Mouse (Mus musculus) embryonic facial prominence, embryonic 14.5 days (tissue): ENCODE data around the gene Klhl25. TPM values are rescaled to one million over a fixed set of nuclear protein-coding genes. Genes with fewer than 3 reads are reported as not detected.
"Not testable (repeated sequence)": the region's sequence is repeated elsewhere in the genome, so short reads cannot be mapped to it uniquely, and the experiment has no call there.

Experiments
- ATAC-seq: fragments of 200-750 bp; cut with Nextera tagmentation; 2 replicates; pipeline ENCODE4 v1.8.0; 2017; ENCODE audit warnings: low read depth, moderate number of reproducible peaks, moderate TSS enrichment
- DNase-seq: peaks from one replicate; pipeline ENCODE4 v3.0.0-alpha.2; 2015; ENCODE audit warnings: low spot score
- H3K27ac ChIP-seq: fragments of 300-500 bp; sonication (generic); replicated peaks from 2 replicates; pipeline ENCODE4 v1.5.1; 2014; ENCODE audit warnings: low read depth, mild to moderate bottlenecking, low read length, moderate library complexity
- H3K27me3 ChIP-seq: fragments of 300-500 bp; sonication (generic); replicated peaks from 2 replicates; pipeline ENCODE4 v1.6.1; 2014; ENCODE audit warnings: low read length; ENCODE audit not compliant: control insufficient read depth, insufficient read depth
- H3K36me3 ChIP-seq: fragments of 300-500 bp; sonication (generic); 2 replicates; pipeline ENCODE4 v1.6.1; 2014; ENCODE audit warnings: low read length, mixed read lengths; ENCODE audit not compliant: control insufficient read depth, insufficient read depth
- H3K4me1 ChIP-seq: fragments of 300-500 bp; sonication (generic); 2 replicates; pipeline ENCODE4 v1.6.1; 2014; ENCODE audit warnings: antibody characterized with exemption, low read length; ENCODE audit not compliant: control insufficient read depth, insufficient read depth
- H3K4me2 ChIP-seq: fragments of 300-500 bp; sonication (generic); 2 replicates; pipeline ENCODE4 v1.6.1; 2014; ENCODE audit warnings: low read depth, mild to moderate bottlenecking, low read length, moderate library complexity, mixed read lengths
- H3K4me3 ChIP-seq: fragments of 300-500 bp; sonication (generic); 2 replicates; pipeline ENCODE4 v1.5.1; 2014; ENCODE audit warnings: low read depth, mild to moderate bottlenecking, low read length
- H3K9ac ChIP-seq: fragments of 300-500 bp; sonication (generic); 2 replicates; pipeline ENCODE4 v1.6.1; 2014; ENCODE audit warnings: low read depth, mild to moderate bottlenecking, low read length, moderate library complexity, mixed read lengths
- H3K9me3 ChIP-seq: fragments of 300-500 bp; sonication (generic); 2 replicates; pipeline ENCODE4 v1.6.1; 2016; ENCODE audit warnings: low read length; ENCODE audit not compliant: control insufficient read depth
- WGBS: fragments of 180-500 bp; shearing (Covaris S2); extraction: QIAGEN DNeasy Blood & Tissue Kit; methylation state at CpG from one replicate; pipeline ENCODE4 v1.1.7; 2014; 5-methylcytosine and 5-hydroxymethylcytosine counted together
- polyA plus RNA-seq: library from polyadenylated mRNA; unstranded; fragments of >200 nt; fragmentation: Nextera tagmentation; extraction: Ambion mirVana; gene quantifications from 2 replicates; pipeline ENCODE4 v1.2.1, GENCODE M21; 2014

Gene Klhl25
- polyA plus RNA-seq, 1 experiment from 2014 or later = 20.1 TPM

GRCm38 (mm10) chr7:75913952-75914351, 65.8 kb downstream of the Klhl25 start:
- 3% methylated on average over 7 of the region's 7 CpGs for WGBS
- ATAC-seq = peak; percentile 91
- H3K4me2 ChIP-seq = no peak overlapping the region
- no peaks in the 10 kb centered on the region for H3K4me1 ChIP-seq
- H3K27ac ChIP-seq = no peak overlapping the region
- DNase-seq = peak; percentile 89
- H3K4me3 ChIP-seq = no peak overlapping the region
- no peak overlapping the region for H3K9ac ChIP-seq
- no peaks in the 10 kb centered on the region for H3K9me3 ChIP-seq
- H3K27me3 ChIP-seq = 0 out of 2 replicates have a peak, but pooled peaks cover 3% of the 10 kb centered on the region
- H3K36me3 ChIP-seq = no peaks in the 10 kb centered on the region

DNA sequence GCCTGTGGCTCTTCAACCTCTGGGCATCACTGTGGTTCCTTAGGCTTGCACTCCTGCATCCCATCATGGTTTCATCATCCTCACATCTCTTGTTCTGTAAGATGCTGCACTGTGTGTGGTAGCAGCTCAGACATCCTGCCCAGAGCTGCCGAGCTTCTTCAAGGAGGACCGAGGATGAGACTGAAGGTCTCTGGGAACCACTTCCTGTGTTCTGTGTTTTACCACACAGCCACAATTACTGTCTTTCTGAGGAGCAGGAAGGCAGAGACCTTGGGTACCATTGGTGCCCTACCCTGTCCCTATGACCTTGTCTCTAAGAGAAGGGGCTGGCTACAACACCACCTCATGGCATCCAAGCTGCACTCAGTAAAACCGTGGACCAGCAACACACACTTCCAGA, 67.4 kb downstream of the Klhl25 start:
- not testable (repeated sequence) for H3K27me3 ChIP-seq, H3K27ac ChIP-seq, H3K9ac ChIP-seq, H3K4me1 ChIP-seq, H3K36me3 ChIP-seq, ATAC-seq, H3K9me3 ChIP-seq, H3K4me3 ChIP-seq, H3K4me2 ChIP-seq, DNase-seq
- 83% methylated on average over 3 of the region's 3 CpGs for WGBS

DNA sequence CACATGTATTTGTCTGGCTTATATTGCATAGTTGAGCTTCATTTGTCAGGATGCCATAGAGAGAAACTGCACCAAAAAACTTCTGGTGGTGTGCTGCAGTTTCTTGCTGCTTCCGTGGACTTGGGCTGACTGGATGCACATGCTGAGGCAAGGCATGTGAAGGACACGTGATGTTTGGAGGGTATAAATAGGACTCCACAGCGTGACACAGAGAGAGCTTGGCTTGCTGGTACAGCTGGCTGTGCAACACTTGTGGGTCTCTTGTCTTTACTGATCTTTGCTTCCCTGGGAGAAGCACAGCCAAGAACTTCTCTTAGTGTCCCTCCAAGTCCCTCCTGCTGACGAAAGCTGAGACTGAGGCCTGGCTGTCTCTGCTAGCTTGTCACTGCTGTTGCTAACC, 69.6 kb downstream of the Klhl25 start:
- no peaks in the 10 kb centered on the region for H3K9me3 ChIP-seq
- ATAC-seq (no peak), DNase-seq (no peak)
- WGBS = 73% methylated on average over 4 of the region's 4 CpGs
- H3K4me1 ChIP-seq = no peaks in the 10 kb centered on the region
- H3K4me3 ChIP-seq = no peak overlapping the region
- H3K27ac ChIP-seq = no peak overlapping the region
- H3K36me3 ChIP-seq = no peaks in the 10 kb centered on the region
- H3K9ac ChIP-seq = no peak overlapping the region
- H3K27me3 ChIP-seq = no peaks in the 10 kb centered on the region
- H3K4me2 ChIP-seq = no peak overlapping the region

DNA sequence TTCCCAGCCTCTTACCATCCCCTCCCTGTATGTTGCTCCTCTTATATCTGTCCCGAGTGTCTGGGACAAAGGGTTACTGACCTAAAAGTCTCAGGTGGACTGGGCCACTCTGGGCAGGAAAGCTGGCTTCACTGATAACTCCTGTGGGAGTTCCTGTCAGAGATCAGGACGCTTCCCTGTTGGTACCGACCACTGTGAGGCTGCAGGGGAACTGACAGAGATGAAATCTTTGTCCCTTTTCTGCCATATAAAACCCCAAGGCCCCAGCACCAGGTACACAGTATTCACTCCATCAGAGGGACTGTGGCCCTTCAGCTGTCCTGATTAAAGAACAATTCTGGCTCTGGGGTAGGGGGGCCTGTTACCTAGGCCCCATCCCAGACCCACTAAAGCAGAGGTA, 71.6 kb downstream of the Klhl25 start:
- H3K9me3 ChIP-seq, H3K36me3 ChIP-seq, DNase-seq, ATAC-seq, H3K4me3 ChIP-seq, H3K9ac ChIP-seq, H3K27ac ChIP-seq, H3K27me3 ChIP-seq, H3K4me2 ChIP-seq, H3K4me1 ChIP-seq: not testable (repeated sequence)
- WGBS = 70% methylated on average over 3 of the region's 3 CpGs
